Mouse (Mus musculus): ENCODE measurements around the gene Zbtb3. TPM values are rescaled to one million over a fixed set of nuclear protein-coding genes. Genes with fewer than 3 reads are reported as not detected.

Zbtb3 gene
- polyA plus RNA-seq, 1 experiment from 2014 or later = 4.5 TPM

DNA sequence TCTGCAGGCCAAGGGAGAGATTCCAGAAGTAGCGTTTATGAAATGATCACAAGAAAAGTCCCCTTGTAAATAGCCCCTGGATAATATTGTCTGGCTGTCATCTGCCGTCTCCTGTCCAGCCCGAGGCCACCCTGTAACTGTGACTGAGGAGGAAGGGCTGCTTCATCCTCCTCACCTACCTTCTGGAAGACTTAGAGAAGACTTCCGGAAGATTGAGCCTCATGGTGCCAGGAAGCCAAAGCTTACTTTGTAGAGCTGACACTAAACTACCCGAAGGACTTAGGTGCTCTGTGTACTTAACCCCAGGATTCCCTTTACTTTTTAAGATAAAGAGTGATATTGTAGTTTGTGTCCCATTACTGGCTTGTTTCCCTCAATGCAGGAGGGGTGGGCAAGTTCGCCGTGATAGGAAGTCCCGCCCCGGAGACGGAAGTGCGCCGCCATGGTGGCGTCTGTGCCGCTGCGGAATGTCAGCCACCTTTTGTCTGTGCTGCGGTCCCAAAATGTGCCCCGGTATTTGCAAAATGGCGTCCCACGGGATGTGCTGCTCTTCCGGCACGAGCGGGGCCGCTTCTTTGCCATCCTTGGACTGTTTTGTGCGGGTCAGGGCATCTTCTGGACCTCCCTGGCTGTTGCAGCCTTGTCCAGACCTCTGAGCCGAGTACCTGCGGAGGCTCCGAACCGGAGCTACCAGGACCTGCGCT, 31.6 kb upstream of the Zbtb3 start, which contains the start of gene Tmem223:
Tmem223 (plus strand) TSS at position 430 of the 704 bp plus-strand sequence.
- Histone ChIP-seq H3K9me3 (replicated peaks; ENCODE audit: control insufficient read depth, low read length) (no peaks in the 10 kb centered on the region), H3K36me3 (ENCODE audit: control insufficient read depth, insufficient read depth, low read length) (peaks cover 47% of the 10 kb centered on the region)
- 14% methylated on average over 29 of the region's 29 CpGs for WGBS

DNA sequence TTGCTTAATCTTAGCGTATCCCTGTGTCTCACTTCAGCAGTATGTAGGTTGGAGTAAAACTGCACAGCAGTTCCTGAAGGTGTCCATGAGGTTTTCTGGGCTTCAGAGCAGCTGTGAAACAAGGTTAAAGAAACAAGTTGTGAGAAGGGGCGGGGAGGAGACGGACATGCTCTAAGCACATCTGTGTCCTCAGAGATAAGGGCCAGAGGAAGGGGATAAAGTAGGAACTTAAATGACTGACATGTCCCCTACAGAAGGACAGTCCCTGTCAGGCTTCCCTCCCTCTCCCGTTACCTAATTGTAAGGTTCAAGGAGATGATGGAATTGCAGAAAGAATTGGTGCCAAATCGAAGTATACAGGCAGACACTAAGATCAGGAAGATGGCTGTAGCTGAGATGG, 29.4 kb upstream of the Zbtb3 start:
- H3K9ac ChIP-seq (ENCODE audit: low read length) = peak overlapping the region; percentile 100
- H3K4me2 ChIP-seq (ENCODE audit: low read depth, low read length) = peak overlapping the region; percentile 91
- peak overlapping the region; percentile 94 for H3K4me3 ChIP-seq (replicated peaks; ENCODE audit: low read length)
- no peak for ATAC-seq (ENCODE audit: insufficient read depth, low FRiP score)
- peaks cover 26% of the 10 kb centered on the region for H3K4me1 ChIP-seq (ENCODE audit: control insufficient read depth, insufficient read depth, low read length)
- no peaks in the 10 kb centered on the region for H3K9me3 ChIP-seq (replicated peaks; ENCODE audit: control insufficient read depth, low read length)
- WGBS = 70% methylated on average over 5 of the region's 5 CpGs
- H3K36me3 ChIP-seq (ENCODE audit: control insufficient read depth, insufficient read depth, low read length) = peaks cover 28% of the 10 kb centered on the region
- H3K27me3 ChIP-seq (ENCODE audit: control insufficient read depth, insufficient read depth, low read length) = no peaks in the 10 kb centered on the region
- H3K27ac ChIP-seq (ENCODE audit: low read length) = peak overlapping the region; percentile 99; the same call in 1 of the 2 replicates

More for the DNA sequence above, 31.6 kb upstream of the Zbtb3 start, which contains the start of gene Tmem223:
- ATAC-seq (ENCODE audit: insufficient read depth, low FRiP score) = peak; percentile 45
- H3K27ac ChIP-seq (ENCODE audit: low read length) = peak within 1 kb of the TSS; percentile 85
- no peaks in the 10 kb centered on the region for H3K27me3 ChIP-seq (ENCODE audit: control insufficient read depth, insufficient read depth, low read length)
- peak within 1 kb of the TSS; percentile 95 for H3K9ac ChIP-seq (ENCODE audit: low read length)
- H3K4me2 ChIP-seq (ENCODE audit: low read depth, low read length) = peak within 1 kb of the TSS; percentile 82
- peaks cover 25% of the 10 kb centered on the region for H3K4me1 ChIP-seq (ENCODE audit: control insufficient read depth, insufficient read depth, low read length)
- H3K4me3 ChIP-seq (replicated peaks; ENCODE audit: low read length) = peak within 1 kb of the TSS; percentile 87

DNA sequence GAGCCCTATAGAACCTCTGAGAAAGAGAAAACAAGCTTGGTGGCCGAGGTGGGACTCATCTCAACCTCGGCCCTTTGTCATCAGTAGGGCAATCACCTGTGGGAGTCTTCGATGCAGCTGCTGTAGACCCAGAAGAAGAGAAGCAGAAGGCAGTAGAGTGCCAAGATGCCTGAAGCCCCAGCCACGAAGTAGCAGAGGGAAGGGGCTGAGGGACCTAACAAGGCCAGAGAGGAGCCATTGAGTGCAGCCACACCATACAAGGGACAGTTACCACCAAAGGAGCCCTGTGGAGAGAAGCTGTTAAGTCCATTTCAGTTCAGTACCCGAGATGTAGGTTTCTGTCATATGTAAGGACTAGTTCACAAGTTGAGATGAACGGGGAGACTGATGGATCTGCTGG, 28.9 kb upstream of the Zbtb3 start:
- peak overlapping the region; percentile 99 for H3K27ac ChIP-seq (ENCODE audit: low read length)
- ATAC-seq (ENCODE audit: insufficient read depth, low FRiP score) = no peak
- H3K9ac ChIP-seq (ENCODE audit: low read length) = peak overlapping the region; percentile 100
- peak overlapping the region; percentile 91 for H3K4me2 ChIP-seq (ENCODE audit: low read depth, low read length)
- 39% methylated on average over 6 of the region's 6 CpGs for whole genome bisulfite sequencing
- H3K27me3 ChIP-seq (ENCODE audit: control insufficient read depth, insufficient read depth, low read length) = no peaks in the 10 kb centered on the region
- H3K36me3 ChIP-seq (ENCODE audit: control insufficient read depth, insufficient read depth, low read length) = peaks cover 26% of the 10 kb centered on the region
- H3K9me3 ChIP-seq (replicated peaks; ENCODE audit: control insufficient read depth, low read length) = no peaks in the 10 kb centered on the region
- peaks cover 26% of the 10 kb centered on the region for H3K4me1 ChIP-seq (ENCODE audit: control insufficient read depth, insufficient read depth, low read length)
- H3K4me3 ChIP-seq (replicated peaks; ENCODE audit: low read length) = peak overlapping the region; percentile 94

DNA sequence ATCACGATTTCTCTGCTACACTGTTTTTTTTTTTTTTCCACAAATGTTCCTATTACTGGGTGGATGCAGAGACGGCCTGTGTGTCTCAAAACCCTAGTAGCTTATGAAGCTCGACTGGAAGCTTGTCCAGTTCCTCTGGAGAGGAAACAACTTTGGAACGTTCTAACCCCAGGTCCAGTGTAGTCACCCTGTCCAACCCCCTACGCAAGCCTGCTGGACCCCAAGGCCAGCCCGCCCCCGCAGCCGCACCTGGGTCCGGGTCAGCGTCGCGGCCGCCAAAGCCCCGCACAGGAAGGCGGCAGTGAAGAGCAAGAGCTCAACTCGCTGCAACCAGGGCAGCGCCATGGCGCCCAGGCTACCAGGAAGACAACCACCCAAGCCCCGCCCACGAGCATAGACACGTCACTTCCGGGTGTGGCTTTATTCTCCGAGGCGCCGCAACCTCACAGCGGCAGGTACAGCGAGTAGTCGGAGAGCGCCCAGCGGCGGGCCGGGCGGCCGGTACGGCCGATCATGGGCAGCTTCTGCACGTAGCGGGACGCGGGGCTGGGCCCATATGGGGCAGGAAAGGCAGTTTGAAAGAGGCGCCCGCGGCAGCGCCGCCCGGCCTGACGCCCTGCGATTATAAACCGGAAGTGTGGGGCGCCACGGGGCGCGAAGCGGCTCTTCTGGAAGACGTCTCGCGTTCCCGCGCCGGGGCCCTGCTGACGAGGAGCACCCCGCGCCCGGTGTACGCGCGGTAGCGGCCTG, 28.1 kb upstream of the Zbtb3 start, which contains the start of gene Tmem179b:
Tmem179b (minus strand) TSS at position 382 of the 750 bp plus-strand sequence.
- peak within 1 kb of the TSS; percentile 100 for H3K9ac ChIP-seq (ENCODE audit: low read length)
- peak within 1 kb of the TSS; percentile 94 for H3K4me3 ChIP-seq (replicated peaks; ENCODE audit: low read length)
- peak; percentile 94 for ATAC-seq (ENCODE audit: insufficient read depth, low FRiP score)
- H3K4me2 ChIP-seq (ENCODE audit: low read depth, low read length) = peak within 1 kb of the TSS; percentile 91
- no peaks in the 10 kb centered on the region for H3K27me3 ChIP-seq (ENCODE audit: control insufficient read depth, insufficient read depth, low read length)
- H3K9me3 ChIP-seq (replicated peaks; ENCODE audit: control insufficient read depth, low read length) = no peaks in the 10 kb centered on the region
- H3K27ac ChIP-seq (ENCODE audit: low read length) = peak within 1 kb of the TSS; percentile 99
- peaks cover 26% of the 10 kb centered on the region for H3K4me1 ChIP-seq (ENCODE audit: control insufficient read depth, insufficient read depth, low read length)
- peaks cover 19% of the 10 kb centered on the region for H3K36me3 ChIP-seq (ENCODE audit: control insufficient read depth, insufficient read depth, low read length)
- 0% methylated on average over 63 of the region's 68 CpGs for WGBS

DNA sequence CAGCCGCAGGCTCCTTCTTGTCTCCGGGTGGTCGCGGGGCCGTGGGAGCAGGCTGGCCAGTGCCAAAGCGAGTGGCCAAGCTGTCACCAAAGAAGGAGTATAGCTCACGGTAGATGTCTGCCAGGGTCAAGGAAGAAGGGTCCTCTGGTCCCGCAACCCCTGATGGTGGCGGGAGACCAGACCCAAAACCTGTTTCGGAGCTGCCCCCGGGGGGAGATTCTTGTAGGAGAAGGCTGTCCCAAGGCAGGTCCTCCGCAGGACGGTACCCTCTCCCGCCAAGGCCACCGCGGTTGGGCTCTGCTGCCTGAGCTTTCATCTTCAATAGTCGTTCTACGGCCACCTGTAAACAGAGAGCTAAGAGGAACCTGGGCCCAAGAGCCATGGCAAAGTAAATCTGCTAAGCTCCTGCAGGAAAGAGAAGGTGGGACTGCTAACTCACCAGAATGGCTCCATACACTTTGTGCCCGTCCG, 27.4 kb upstream of the Zbtb3 start:
- 3% methylated on average over 20 of the region's 20 CpGs for WGBS
- ATAC-seq (ENCODE audit: insufficient read depth, low FRiP score) = no peak

DNA sequence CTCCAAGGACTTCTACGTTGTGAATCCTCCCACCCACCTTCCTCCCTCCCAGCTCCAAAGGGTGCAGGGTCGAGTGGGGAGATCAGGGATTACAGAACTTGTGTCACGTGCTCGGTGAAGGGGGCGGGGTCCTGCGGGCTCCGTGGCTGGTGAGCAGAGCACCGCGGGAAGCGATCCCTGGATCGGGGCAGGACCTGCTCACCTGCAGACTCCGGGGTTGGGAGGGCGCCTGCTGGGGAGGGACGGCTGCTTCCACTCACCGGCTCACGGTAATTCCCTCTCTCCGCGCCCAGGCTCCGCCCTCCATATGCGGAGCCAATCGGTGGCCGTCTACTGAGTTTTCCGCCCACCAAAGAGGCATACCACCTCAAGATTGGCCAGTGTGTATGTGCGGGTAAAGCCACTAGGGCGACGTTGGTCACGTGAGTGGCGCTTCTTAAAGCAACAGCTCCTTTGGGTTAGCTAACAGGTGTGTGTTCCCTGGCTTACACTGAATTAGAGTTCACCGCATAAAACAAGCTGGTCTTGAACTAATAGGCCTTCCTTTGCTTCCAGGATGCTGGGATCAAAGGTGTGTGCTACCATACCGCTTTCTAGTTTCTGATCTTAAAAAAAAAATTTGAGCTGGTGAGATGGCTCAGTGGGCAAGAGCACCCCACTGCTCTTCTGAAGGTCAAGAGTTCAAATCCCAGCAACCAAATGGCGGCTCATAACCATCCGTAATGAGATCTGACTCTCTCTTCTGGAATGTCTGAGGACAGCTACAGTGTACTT, 16.2 kb upstream of the Zbtb3 start, which contains the start of gene Taf6l:
Taf6l (minus strand) TSS at position 410 of the 774 bp plus-strand sequence.
- Histone ChIP-seq H3K9me3 (replicated peaks; ENCODE audit: control insufficient read depth, low read length) (no peaks in the 10 kb centered on the region), H3K4me2 (ENCODE audit: low read depth, low read length) (peak within 1 kb of the TSS; percentile 66), H3K4me1 (ENCODE audit: control insufficient read depth, insufficient read depth, low read length) (peaks cover 7% of the 10 kb centered on the region; the same call in 1 of the 2 replicates), H3K4me3 (replicated peaks; ENCODE audit: low read length) (peak within 1 kb of the TSS; percentile 61), H3K9ac (ENCODE audit: low read length) (peak within 1 kb of the TSS; percentile 80), H3K36me3 (ENCODE audit: control insufficient read depth, insufficient read depth, low read length) (peaks cover 4% of the 10 kb centered on the region; the same call in 1 of the 2 replicates), H3K27ac (ENCODE audit: low read length) (peak within 1 kb of the TSS; percentile 77), H3K27me3 (ENCODE audit: control insufficient read depth, insufficient read depth, low read length) (no peaks in the 10 kb centered on the region)
- WGBS = under 1% methylated on average over 32 of the region's 32 CpGs
- ATAC-seq (ENCODE audit: insufficient read depth, low FRiP score) = peak; percentile 99

More for the DNA sequence above, 27.4 kb upstream of the Zbtb3 start:
- no peaks in the 10 kb centered on the region for H3K9me3 ChIP-seq (replicated peaks; ENCODE audit: control insufficient read depth, low read length)
- H3K4me3 ChIP-seq (replicated peaks; ENCODE audit: low read length) = peak overlapping the region; percentile 94
- peak overlapping the region; percentile 91 for H3K4me2 ChIP-seq (ENCODE audit: low read depth, low read length)
- H3K4me1 ChIP-seq (ENCODE audit: control insufficient read depth, insufficient read depth, low read length) = peaks cover 26% of the 10 kb centered on the region
- H3K27me3 ChIP-seq (ENCODE audit: control insufficient read depth, insufficient read depth, low read length) = no peaks in the 10 kb centered on the region
- peak overlapping the region; percentile 99 for H3K27ac ChIP-seq (ENCODE audit: low read length)
- H3K9ac ChIP-seq (ENCODE audit: low read length) = peak overlapping the region; percentile 100
- H3K36me3 ChIP-seq (ENCODE audit: control insufficient read depth, insufficient read depth, low read length) = peaks cover 17% of the 10 kb centered on the region; the same call in 1 of the 2 replicates

DNA sequence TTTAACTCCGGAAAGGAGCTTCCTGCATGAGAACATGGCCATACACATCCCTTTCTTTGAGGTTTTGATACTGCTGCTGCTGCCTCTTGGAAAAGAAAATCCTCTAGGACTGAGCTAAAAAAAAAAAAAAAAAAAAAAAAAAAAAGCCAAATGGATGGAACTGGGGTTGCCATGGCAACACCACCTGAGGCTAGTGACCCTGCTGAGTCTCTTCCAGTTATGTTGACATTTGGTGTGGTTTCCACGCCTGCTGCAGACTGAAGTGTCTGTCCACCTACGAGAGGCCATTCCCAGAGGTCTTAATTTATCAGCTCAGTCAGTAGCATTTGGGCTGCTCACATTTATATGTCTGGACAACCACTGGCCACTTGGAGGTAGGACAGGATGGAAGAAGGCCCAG, 13.8 kb upstream of the Zbtb3 start:
- Histone ChIP-seq H3K4me3 (replicated peaks; ENCODE audit: low read length) (no peak overlapping the region), H3K4me2 (ENCODE audit: low read depth, low read length) (no peak overlapping the region), H3K27ac (ENCODE audit: low read length) (no peak overlapping the region), H3K4me1 (ENCODE audit: control insufficient read depth, insufficient read depth, low read length) (peaks cover 7% of the 10 kb centered on the region; the same call in 1 of the 2 replicates), H3K9me3 (replicated peaks; ENCODE audit: control insufficient read depth, low read length) (no peaks in the 10 kb centered on the region), H3K9ac (ENCODE audit: low read length) (no peak overlapping the region), H3K36me3 (ENCODE audit: control insufficient read depth, insufficient read depth, low read length) (peaks cover 14% of the 10 kb centered on the region), H3K27me3 (ENCODE audit: control insufficient read depth, insufficient read depth, low read length) (no peaks in the 10 kb centered on the region)
- WGBS = 24% methylated on average over 3 of the region's 3 CpGs
- no peak for ATAC-seq (ENCODE audit: insufficient read depth, low FRiP score)

DNA sequence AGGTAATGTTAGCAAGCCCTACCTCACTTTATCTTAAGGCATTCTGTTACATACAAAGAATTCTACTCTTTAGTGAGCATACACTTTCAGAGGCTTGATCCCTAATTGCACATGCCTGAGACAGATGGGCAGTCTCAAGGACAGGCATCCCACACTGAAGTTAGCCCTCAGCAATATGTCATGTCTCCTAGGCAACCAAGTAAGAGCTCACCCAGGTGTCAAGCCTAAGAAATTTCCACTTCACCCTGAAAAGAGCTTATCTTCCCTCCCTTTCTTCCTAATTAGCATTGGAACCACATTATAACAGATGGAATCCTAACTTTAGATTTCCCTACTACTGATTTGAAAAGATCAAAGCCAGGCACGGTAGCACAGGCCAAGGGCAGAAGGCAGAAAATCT, 13.2 kb upstream of the Zbtb3 start:
- Histone ChIP-seq H3K9ac (ENCODE audit: low read length) (no peak overlapping the region), H3K9me3 (replicated peaks; ENCODE audit: control insufficient read depth, low read length) (no peaks in the 10 kb centered on the region), H3K27ac (ENCODE audit: low read length) (no peak overlapping the region), H3K4me2 (ENCODE audit: low read depth, low read length) (no peak overlapping the region), H3K27me3 (ENCODE audit: control insufficient read depth, insufficient read depth, low read length) (no peaks in the 10 kb centered on the region), H3K36me3 (ENCODE audit: control insufficient read depth, insufficient read depth, low read length) (peaks cover 19% of the 10 kb centered on the region), H3K4me3 (replicated peaks; ENCODE audit: low read length) (no peak overlapping the region), H3K4me1 (ENCODE audit: control insufficient read depth, insufficient read depth, low read length) (peaks cover 7% of the 10 kb centered on the region; the same call in 1 of the 2 replicates)
- WGBS = 61% methylated on average over 1 of the region's 1 CpGs
- ATAC-seq (ENCODE audit: insufficient read depth, low FRiP score) = no peak

Measured in stomach, embryonic 16.5 days (tissue).